ENCODE assay signal across 7 mouse cellular contexts in the genomic region with DNA sequence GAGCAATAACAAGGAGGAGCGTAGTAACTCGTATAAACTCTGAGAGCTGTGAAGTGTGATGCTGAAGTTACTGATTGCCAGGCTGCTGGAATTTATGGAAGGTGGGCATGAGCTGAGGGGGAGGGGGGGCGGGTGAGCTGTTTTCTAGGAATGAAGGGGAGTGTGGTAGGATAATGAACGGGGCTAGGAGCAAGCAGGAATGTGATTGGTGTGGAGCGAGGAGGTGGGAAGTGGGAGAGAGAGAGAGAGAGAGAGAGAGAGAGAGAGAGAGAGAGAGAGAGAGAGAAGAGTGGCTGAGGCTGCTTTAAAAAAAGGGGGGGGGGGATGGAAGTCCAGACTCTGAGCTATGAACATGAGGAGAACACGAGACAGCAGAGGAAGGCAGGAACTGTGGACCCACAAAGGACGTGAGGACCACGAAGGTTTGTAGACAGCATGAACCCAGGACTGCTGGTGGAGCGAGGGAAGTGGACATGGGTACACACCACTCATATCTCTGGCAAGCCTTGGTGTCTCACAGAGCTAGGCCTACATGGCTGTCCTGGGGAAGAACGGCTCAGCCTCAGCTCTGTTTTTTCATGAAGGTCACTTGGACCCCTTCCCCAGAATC. TPM values are rescaled to one million over a fixed set of nuclear protein-coding genes. Genes with fewer than 3 reads are reported as not detected.
DNase-seq lines count a peak whose midpoint lies in the region; ATAC-seq lines count a peak whose summit lies in the region.

No protein-coding gene starts in this region.

- no peaks in the 10 kb centered on the region for H3K27me3 ChIP-seq in hindbrain, embryonic 10.5 days (ENCODE audit: insufficient read depth, poor library complexity, severe bottlenecking)
- H3K27me3 ChIP-seq in liver, embryonic 13.5 days, result 0 out of 2 replicates have a peak, but pooled peaks cover 2% of the 10 kb centered on the region

- H3K9ac ChIP-seq in liver, embryonic 13.5 days, result no peak overlapping the region

- H3K4me1 ChIP-seq in hindbrain, embryonic 10.5 days (replicated peaks), result peaks cover 47% of the 10 kb centered on the region
- H3K4me1 ChIP-seq in liver, embryonic 13.5 days (replicated peaks), result peaks cover 4% of the 10 kb centered on the region; the same call in 1 of the 2 replicates

- peaks cover 3% of the 10 kb centered on the region; the same call in 1 of the 2 replicates for H3K9me3 ChIP-seq in hindbrain, embryonic 10.5 days
- no peaks in the 10 kb centered on the region for H3K9me3 ChIP-seq in liver, embryonic 13.5 days (replicated peaks)

- no peak for ATAC-seq in liver, embryonic 13.5 days (ENCODE audit: low read depth)

- H3K27ac ChIP-seq in hindbrain, embryonic 10.5 days, result peak overlapping the region; percentile 98
- no peak overlapping the region for H3K27ac ChIP-seq in liver, embryonic 13.5 days

- peak overlapping the region; percentile 63 for H3K4me2 ChIP-seq in liver, embryonic 13.5 days

- H3K36me3 ChIP-seq in hindbrain, embryonic 10.5 days, result no peaks in the 10 kb centered on the region
- H3K36me3 ChIP-seq in liver, embryonic 13.5 days, result no peaks in the 10 kb centered on the region

- peak overlapping the region; percentile 80 for H3K4me3 ChIP-seq in hindbrain, embryonic 10.5 days
- H3K4me3 ChIP-seq in liver, embryonic 13.5 days (replicated peaks), result no peak overlapping the region

- WGBS in hindbrain, embryonic 10.5 days, result 36% methylated on average over 10 of the region's 10 CpGs
- 50% methylated on average over 9 of the region's 10 CpGs for WGBS in liver, embryonic 13.5 days (ENCODE audit: insufficient replicate concordance)

- DNase-seq in Muller cell, postnatal 12 days (ENCODE audit: inconsistent ontology term), result peak; percentile 59
- peak; percentile 22 for DNase-seq in NIH3T3 (ENCODE audit: low read depth)
- DNase-seq in hindbrain, embryonic 10.5 days (ENCODE audit: low spot score), result peak; percentile 39
- no peak for DNase-seq in liver, embryonic 13.5 days
- DNase-seq in thymus, postnatal 14 days, result no peak
- DNase-seq in gastrocnemius, postnatal 4 days (ENCODE audit: low spot score in 2 of 2), result no peak
- DNase-seq in cerebellum, adult 8-10 months, result no peak

RNA-seq across cellular contexts. Expression of gene Bcl9, which starts 1.2 kb away (rescaled TPM):
- polyA plus RNA-seq in hindbrain, embryonic 10.5 days (2016; fragmentation: Nextera tagmentation; extraction: Ambion mirVana), result 52.3 and 71.6 TPM in 2 replicates
- polyA plus RNA-seq in liver, embryonic 13.5 days (2015; fragmentation: Nextera tagmentation; extraction: Ambion mirVana), result 4.4 and 4.5 TPM in 2 replicates
- 10 to 100 TPM; 24.1 to 26.5 TPM for total RNA-seq in gastrocnemius, postnatal 4 days (2021)

Comparison
In these comparisons a context has a peak if more than half of its experiments do, and no peak if none do; other contexts are left out.
1. DNase-seq: peak in Muller cell, postnatal 12 days (single experiment), NIH3T3 (single experiment) and hindbrain, embryonic 10.5 days (single experiment); none in liver, embryonic 13.5 days (single experiment), thymus, postnatal 14 days (single experiment), gastrocnemius, postnatal 4 days (0 of 2) and cerebellum, adult 8-10 months (single experiment).